Mouse (Mus musculus): ENCODE data around the gene Ppip5k1. TPM values are rescaled to one million over a fixed set of nuclear protein-coding genes. Genes with fewer than 3 reads are reported as not detected.
"Not testable (repeated sequence)": the region's sequence is repeated elsewhere in the genome, so short reads cannot be mapped to it uniquely, and the experiment has no call there.

Ppip5k1 gene
- 12.5 and 14.5 TPM in 2 replicates for polyA plus RNA-seq (2016; fragmentation: Nextera tagmentation; extraction: Ambion mirVana)

- WGBS: under 1% methylated on average over 56 of the region's 58 CpGs
Measured at GRCm38 (mm10) chr2:121354820-121355592, at the start of gene Ppip5k1. Gene Ppip5k1, minus strand, starts transcription at chr2:121355396.

GRCm38 (mm10) chr2:121403296-121403695, 48.1 kb upstream of the Ppip5k1 start:
- no peak overlapping the region for H3K4me2 ChIP-seq
- H3K9me3 ChIP-seq: no peaks in the 10 kb centered on the region
- no peaks in the 10 kb centered on the region for H3K4me1 ChIP-seq
- no peak overlapping the region for H3K27ac ChIP-seq
- no peaks in the 10 kb centered on the region for H3K27me3 ChIP-seq
- H3K9ac ChIP-seq: no peak overlapping the region
- no peak for ATAC-seq (ENCODE audit: low FRiP score)
- H3K4me3 ChIP-seq (replicated peaks): no peak overlapping the region
- no peaks in the 10 kb centered on the region; the same call in 1 of the 2 replicates for H3K36me3 ChIP-seq (replicated peaks)

More at GRCm38 (mm10) chr2:121354820-121355592, at the start of gene Ppip5k1:
- peaks cover 32% of the 10 kb centered on the region for H3K27me3 ChIP-seq
- no peaks in the 10 kb centered on the region for H3K9me3 ChIP-seq
- peak within 1 kb of the TSS; percentile 88 for H3K9ac ChIP-seq
- H3K4me1 ChIP-seq: peaks cover 19% of the 10 kb centered on the region
- H3K36me3 ChIP-seq (replicated peaks): no peaks in the 10 kb centered on the region
- H3K4me3 ChIP-seq (replicated peaks): peak within 1 kb of the TSS; percentile 67
- H3K27ac ChIP-seq: peak within 1 kb of the TSS; percentile 77
- peak within 1 kb of the TSS; percentile 79 for H3K4me2 ChIP-seq
- ATAC-seq (ENCODE audit: low FRiP score): peak; percentile 98

DNA sequence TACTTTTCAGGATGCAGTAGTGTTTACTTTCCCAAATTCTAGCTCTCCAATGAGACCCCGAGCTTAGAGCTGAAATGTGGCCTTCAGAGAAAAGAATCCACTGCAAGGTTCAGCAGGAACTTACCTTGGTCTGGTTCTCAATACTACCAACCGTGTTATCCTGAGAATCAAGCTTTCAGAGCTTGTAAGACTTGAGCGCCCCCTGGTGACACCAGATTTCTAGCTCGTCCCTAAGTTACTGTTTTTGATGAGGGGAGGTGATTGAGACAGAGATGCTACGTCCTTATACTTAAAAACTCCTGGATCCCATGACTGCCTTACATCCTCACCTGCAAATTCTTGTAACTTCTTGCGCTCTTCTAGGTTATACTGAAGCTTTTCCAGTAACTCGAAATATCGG, 41.4 kb upstream of the Ppip5k1 start:
- H3K27me3 ChIP-seq: no peaks in the 10 kb centered on the region
- H3K4me1 ChIP-seq: no peaks in the 10 kb centered on the region
- H3K27ac ChIP-seq: no peak overlapping the region
- H3K9me3 ChIP-seq: no peaks in the 10 kb centered on the region
- no peak overlapping the region for H3K9ac ChIP-seq
- H3K36me3 ChIP-seq (replicated peaks): no peaks in the 10 kb centered on the region
- WGBS: 16% methylated on average over 8 of the region's 8 CpGs
- no peak for ATAC-seq (ENCODE audit: low FRiP score)
- H3K4me3 ChIP-seq (replicated peaks): no peak overlapping the region
- no peak overlapping the region for H3K4me2 ChIP-seq

DNA sequence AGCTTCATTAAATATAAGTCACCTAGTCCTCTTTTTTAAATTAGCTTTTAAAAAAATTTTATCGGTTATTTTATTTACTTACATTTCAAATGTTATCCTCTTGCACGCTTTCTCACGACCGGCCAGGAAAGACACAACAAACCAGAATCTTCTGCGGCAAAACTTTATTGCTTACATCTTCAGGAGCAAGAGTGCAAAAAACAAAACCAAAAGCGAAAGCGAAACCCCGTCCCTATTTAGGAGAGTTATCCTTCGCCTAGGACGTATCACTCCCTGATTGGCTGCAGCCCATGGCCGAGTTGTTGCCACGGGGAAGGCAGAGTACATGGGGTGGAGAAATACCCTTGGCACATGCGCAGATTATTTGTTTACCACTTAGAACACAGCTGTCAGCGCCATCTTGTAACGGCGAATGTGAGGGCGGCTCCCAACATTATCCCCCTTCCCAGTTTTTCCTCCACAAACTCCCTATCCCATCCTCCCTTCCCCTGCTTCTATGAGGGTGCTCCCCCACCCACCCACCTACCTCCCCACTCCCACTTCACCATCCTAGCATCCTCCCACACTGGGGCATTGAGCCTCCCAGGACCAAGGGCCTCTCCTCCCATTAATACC, 31.9 kb upstream of the Ppip5k1 start, which contains the start of gene Strc:
Strc (minus strand) TSS at position 208 of the 615 bp plus-strand sequence.
- 95% methylated on average over 16 of the region's 17 CpGs for WGBS
- H3K4me2 ChIP-seq; H3K27ac ChIP-seq; H3K9ac ChIP-seq; H3K36me3 ChIP-seq (replicated peaks); ATAC-seq (ENCODE audit: low FRiP score); H3K4me3 ChIP-seq (replicated peaks); H3K4me1 ChIP-seq; H3K27me3 ChIP-seq; H3K9me3 ChIP-seq: not testable (repeated sequence)

- Histone ChIP-seq H3K9me3 (no peaks in the 10 kb centered on the region), H3K4me1 (no peaks in the 10 kb centered on the region), H3K4me2 (no peak overlapping the region), H3K27ac (no peak overlapping the region), H3K27me3 (no peaks in the 10 kb centered on the region), H3K36me3 (replicated peaks) (no peaks in the 10 kb centered on the region), H3K9ac (no peak overlapping the region), H3K4me3 (replicated peaks) (no peak overlapping the region)
- no peak for ATAC-seq (ENCODE audit: low FRiP score)
- 46% methylated on average over 2 of the region's 2 CpGs for WGBS
Measured at GRCm38 (mm10) chr2:121374766-121375165, 19.6 kb upstream of the Ppip5k1 start.

GRCm38 (mm10) chr2:121372266-121372665, 17.1 kb upstream of the Ppip5k1 start:
- Histone ChIP-seq H3K4me1 (no peaks in the 10 kb centered on the region), H3K9ac (no peak overlapping the region), H3K36me3 (replicated peaks) (no peaks in the 10 kb centered on the region), H3K27ac (no peak overlapping the region), H3K9me3 (no peaks in the 10 kb centered on the region), H3K4me3 (replicated peaks) (no peak overlapping the region), H3K4me2 (no peak overlapping the region), H3K27me3 (no peaks in the 10 kb centered on the region)
- 82% methylated on average over 3 of the region's 3 CpGs for WGBS
- no peak for ATAC-seq (ENCODE audit: low FRiP score)

DNA sequence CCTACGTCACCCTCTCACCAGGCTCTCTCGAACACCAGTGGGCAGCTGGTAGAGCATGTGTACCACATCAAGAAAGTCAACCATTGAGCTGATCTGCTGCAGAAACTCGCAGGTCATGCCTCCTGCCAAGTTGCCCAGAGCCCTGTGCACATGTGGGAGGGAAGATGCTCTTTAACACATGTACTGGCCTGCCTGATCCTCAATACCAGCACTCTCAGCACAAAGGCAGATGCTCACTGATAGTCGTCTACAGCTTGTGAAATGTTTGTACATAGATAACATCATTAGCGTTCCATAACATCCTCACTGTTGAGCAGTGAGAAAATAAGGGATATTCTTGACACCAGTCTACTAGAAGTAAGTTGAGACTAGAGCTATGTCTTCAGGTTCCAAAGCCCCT, 15.7 kb upstream of the Ppip5k1 start:
- no peak for ATAC-seq (ENCODE audit: low FRiP score)

GRCm38 (mm10) chr2:121368831-121369230, 13.6 kb upstream of the Ppip5k1 start:
- Histone ChIP-seq H3K9ac (no peak overlapping the region), H3K27me3 (no peaks in the 10 kb centered on the region), H3K4me2 (no peak overlapping the region), H3K27ac (no peak overlapping the region), H3K36me3 (replicated peaks) (no peaks in the 10 kb centered on the region), H3K4me1 (no peaks in the 10 kb centered on the region), H3K9me3 (no peaks in the 10 kb centered on the region), H3K4me3 (replicated peaks) (no peak overlapping the region)
- no peak for ATAC-seq (ENCODE audit: low FRiP score)
- 81% methylated on average over 2 of the region's 2 CpGs for WGBS

More for the DNA sequence above, 15.7 kb upstream of the Ppip5k1 start:
- Histone ChIP-seq H3K4me3 (replicated peaks) (no peak overlapping the region), H3K4me2 (no peak overlapping the region), H3K27me3 (no peaks in the 10 kb centered on the region), H3K9ac (no peak overlapping the region), H3K27ac (no peak overlapping the region), H3K4me1 (no peaks in the 10 kb centered on the region), H3K36me3 (replicated peaks) (no peaks in the 10 kb centered on the region), H3K9me3 (no peaks in the 10 kb centered on the region)
- WGBS: 81% methylated on average over 5 of the region's 5 CpGs

- Histone ChIP-seq H3K36me3 (replicated peaks) (no peaks in the 10 kb centered on the region), H3K27ac (no peak overlapping the region), H3K4me3 (replicated peaks) (no peak overlapping the region), H3K27me3 (peaks cover 12% of the 10 kb centered on the region), H3K4me2 (no peak overlapping the region), H3K9me3 (no peaks in the 10 kb centered on the region), H3K9ac (no peak overlapping the region), H3K4me1 (peaks cover 3% of the 10 kb centered on the region)
- 82% methylated on average over 3 of the region's 3 CpGs for WGBS
- no peak for ATAC-seq (ENCODE audit: low FRiP score)
Measured at GRCm38 (mm10) chr2:121363656-121364055, 8.5 kb upstream of the Ppip5k1 start.

DNA sequence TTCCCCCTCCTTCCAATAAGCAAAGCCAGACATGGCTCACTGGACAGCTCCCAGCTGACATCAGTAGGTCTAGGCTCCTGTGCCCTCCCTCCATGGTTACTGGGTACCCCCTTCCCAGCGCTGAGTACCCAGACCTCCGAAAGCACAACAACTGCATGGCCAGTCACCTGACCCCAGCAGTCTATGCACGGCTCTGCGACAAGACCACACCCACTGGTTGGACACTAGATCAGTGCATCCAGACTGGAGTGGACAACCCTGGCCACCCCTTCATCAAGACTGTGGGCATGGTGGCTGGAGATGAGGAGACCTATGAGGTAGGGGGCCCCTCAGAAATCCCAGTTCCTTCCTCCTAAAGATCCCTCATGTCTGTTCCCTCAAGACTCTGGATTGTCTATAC, 4.3 kb upstream of the Ppip5k1 start:
- 46% methylated on average over 4 of the region's 4 CpGs for WGBS

DNA sequence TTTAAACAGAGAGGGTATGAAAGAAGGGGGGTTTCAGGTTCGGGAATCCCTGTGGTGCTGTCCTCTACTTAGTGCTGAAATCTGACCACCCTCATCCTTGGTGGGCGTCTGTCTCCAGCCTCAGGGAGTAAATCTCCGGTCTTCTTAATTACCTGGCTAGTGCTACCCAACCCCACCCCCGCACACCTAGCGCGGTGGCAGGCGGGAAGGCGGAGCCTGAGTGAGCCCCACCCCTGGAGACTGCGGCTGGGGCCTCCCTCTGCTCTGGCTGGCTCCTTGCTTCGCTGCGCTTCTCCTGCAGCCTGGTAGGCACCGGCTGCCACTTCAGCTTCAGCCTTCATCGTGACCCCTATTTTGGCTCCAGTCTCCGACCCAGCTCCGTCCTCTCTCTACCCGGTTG, 3.2 kb upstream of the Ppip5k1 start:
- Histone ChIP-seq H3K36me3 (replicated peaks) (no peaks in the 10 kb centered on the region), H3K27me3 (peaks cover 36% of the 10 kb centered on the region), H3K9me3 (no peaks in the 10 kb centered on the region), H3K9ac (peak overlapping the region; percentile 56), H3K4me2 (peak overlapping the region; percentile 60), H3K4me1 (peaks cover 19% of the 10 kb centered on the region), H3K27ac (no peak overlapping the region), H3K4me3 (replicated peaks) (peak overlapping the region; percentile 35)
- WGBS: 1% methylated on average over 16 of the region's 16 CpGs
- peak; percentile 42; the same call in 1 of the 2 replicates for ATAC-seq (ENCODE audit: low FRiP score)

More for the DNA sequence above, 4.3 kb upstream of the Ppip5k1 start:
- Histone ChIP-seq H3K27ac (no peak overlapping the region), H3K9ac (no peak overlapping the region), H3K36me3 (replicated peaks) (no peaks in the 10 kb centered on the region), H3K9me3 (no peaks in the 10 kb centered on the region), H3K4me1 (peaks cover 13% of the 10 kb centered on the region), H3K27me3 (peaks cover 36% of the 10 kb centered on the region), H3K4me2 (peak overlapping the region; percentile 60; the same call in 1 of the 2 replicates), H3K4me3 (replicated peaks) (no peak overlapping the region)
- ATAC-seq (ENCODE audit: low FRiP score): no peak

GRCm38 (mm10) chr2:121357961-121358360, 2.8 kb upstream of the Ppip5k1 start:
- Histone ChIP-seq H3K4me3 (replicated peaks) (peak overlapping the region; percentile 35), H3K9ac (no peak overlapping the region)

More at GRCm38 (mm10) chr2:121357961-121358360, 2.8 kb upstream of the Ppip5k1 start:
- peaks cover 19% of the 10 kb centered on the region for H3K4me1 ChIP-seq
- WGBS: 2% methylated on average over 4 of the region's 4 CpGs
- H3K36me3 ChIP-seq (replicated peaks): no peaks in the 10 kb centered on the region
- H3K9me3 ChIP-seq: no peaks in the 10 kb centered on the region
- no peak overlapping the region for H3K27ac ChIP-seq
- peak overlapping the region; percentile 60 for H3K4me2 ChIP-seq
- no peak for ATAC-seq (ENCODE audit: low FRiP score)
- H3K27me3 ChIP-seq: peaks cover 36% of the 10 kb centered on the region
